In the genomic region with DNA sequence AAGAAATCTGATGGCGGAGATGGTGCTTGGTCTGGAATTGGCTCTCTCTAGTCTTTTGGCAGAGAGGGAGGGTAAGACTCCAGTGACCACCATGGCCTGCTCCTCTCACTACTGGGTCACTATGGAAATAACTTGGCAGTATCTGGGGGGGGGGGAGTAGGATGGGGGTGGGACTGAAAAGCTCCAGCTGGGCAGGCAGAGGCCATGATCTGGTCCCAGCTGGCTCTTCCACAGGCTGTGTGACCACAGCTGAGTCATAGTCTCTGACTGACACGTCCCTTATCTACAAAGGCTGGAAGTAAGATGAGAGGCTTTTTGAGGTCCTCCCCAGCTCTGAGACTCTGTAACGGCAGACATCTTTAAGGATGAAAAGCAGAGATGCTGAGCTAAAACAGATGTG, we compare ENCODE assay signal across 16 mouse cellular contexts. TPM values are rescaled to one million over a fixed set of nuclear protein-coding genes. Genes with fewer than 3 reads are reported as not detected.
DNase-seq lines count a peak whose midpoint lies in the region; ATAC-seq and TF ChIP-seq lines count a peak whose summit lies in the region.
"Had no signal": no experiment of that assay in that cellular context is flagged by ENCODE, and none has a peak within 500 bp of the region (broad histone marks: within the 10 kb centered on the region; RNA-seq: fewer than 3 reads in every experiment).

No protein-coding gene starts in this region.

- 37% methylated on average over 3 of the region's 3 CpGs for WGBS in heart, embryonic 10.5 days

- peak overlapping the region; percentile 87 for H3K4me2 ChIP-seq in myocyte (ENCODE audit: low read depth)
- H3K4me2 ChIP-seq: neural tube, embryonic 13.5 days had no signal

- no peaks in the 10 kb centered on the region for H3K36me3 ChIP-seq in heart, embryonic 10.5 days
- H3K36me3 ChIP-seq in megakaryocyte, embryonic 14.5 days (replicated peaks; ENCODE audit: low read length): no peaks in the 10 kb centered on the region
- H3K36me3 ChIP-seq in myocyte (ENCODE audit: control insufficient read depth, insufficient read depth): no peaks in the 10 kb centered on the region
- H3K36me3 ChIP-seq: neural tube, embryonic 13.5 days had no signal

- no peak for TF ChIP-seq POLR2A in myocyte (IDR thresholded peaks at IDR 0.05; ENCODE audit: insufficient read length, low read depth)

- peaks cover 70% of the 10 kb centered on the region for H3K4me1 ChIP-seq in heart, embryonic 10.5 days
- H3K4me1 ChIP-seq in megakaryocyte, embryonic 14.5 days: peaks cover 58% of the 10 kb centered on the region

- H3K4me3 ChIP-seq in heart, embryonic 10.5 days: no peak overlapping the region
- H3K4me3 ChIP-seq in megakaryocyte, embryonic 14.5 days (replicated peaks): peak overlapping the region; percentile 35
- no peak overlapping the region for H3K4me3 ChIP-seq in myocyte
- H3K4me3 ChIP-seq: erythroblast, embryonic 14.5 days; neural tube, embryonic 13.5 days had no signal

- H3K27me3 ChIP-seq in heart, embryonic 10.5 days (ENCODE audit: insufficient read depth, poor library complexity, severe bottlenecking): peaks cover 30% of the 10 kb centered on the region
- H3K27me3 ChIP-seq in megakaryocyte, embryonic 14.5 days (replicated peaks): peaks cover 80% of the 10 kb centered on the region
- no peaks in the 10 kb centered on the region for H3K27me3 ChIP-seq in myocyte (ENCODE audit: control insufficient read depth, insufficient read depth, insufficient read length)
- H3K27me3 ChIP-seq: neural tube, embryonic 13.5 days had no signal

- H3ac ChIP-seq in myocyte (ENCODE audit: control insufficient read depth, insufficient read length): no peak overlapping the region

- DNase-seq in heart, postnatal 10 days: peak; percentile 46 to 49
- DNase-seq in heart, embryonic 10.5 days (ENCODE audit: low spot score): no peak
- peak; percentile 90 for DNase-seq in Muller cell, postnatal 12 days (ENCODE audit: inconsistent ontology term)
- DNase-seq in layer of hippocampus, adult 18-20 months (ENCODE audit: low spot score in 2 of 2): no peak
- DNase-seq: cerebellum, adult 9-10 months; gastrocnemius, postnatal 14 days; kidney, postnatal 14 days; layer of hippocampus, postnatal 36 days; left cerebral cortex, postnatal 4 days; thymus, postnatal 36 days had no signal

- no peaks in the 10 kb centered on the region for H3K79me2 ChIP-seq in myocyte (ENCODE audit: control insufficient read depth, insufficient read depth)

- intact Hi-C loops in heart, postnatal 10 days (cut with DNase I): no loop called here

- ATAC-seq in megakaryocyte, adult 5-6 weeks (ENCODE audit: poor library complexity, severe bottlenecking): no peak

- H3K9me3 ChIP-seq in heart, embryonic 10.5 days: no peaks in the 10 kb centered on the region
- no peaks in the 10 kb centered on the region for H3K9me3 ChIP-seq in megakaryocyte, embryonic 14.5 days
- H3K9me3 ChIP-seq: neural tube, embryonic 13.5 days had no signal

- no peak overlapping the region for H3K27ac ChIP-seq in heart, embryonic 10.5 days
- H3K27ac ChIP-seq: neural tube, embryonic 13.5 days had no signal

TF ChIP-seq in myocyte, 11 proteins besides CTCF, POLR2A, EP300 and RAD21:
- TF ChIP-seq SRF (IDR thresholded peaks at IDR 0.05; ENCODE audit: control insufficient read depth, insufficient read length, low read depth) (no peak), TCF3 (IDR thresholded peaks at IDR 0.05; ENCODE audit: insufficient read length, low read depth) (peak; percentile 72), MYOG (IDR thresholded peaks at IDR 0.05; ENCODE audit: control insufficient read depth in 1 of 3, insufficient read depth in 1 of 3, insufficient read length in 2 of 3, low read depth in 2 of 3) (peak; percentile 51 to 91 (median 68)), MYOD1 (IDR thresholded peaks at IDR 0.05; ENCODE audit: control insufficient read depth in 1 of 3, insufficient read length in 2 of 3, low read depth in 2 of 3) (peak in 2 of 3 experiments; percentile 77 to 91), TCF12 (IDR thresholded peaks at IDR 0.05; ENCODE audit: insufficient read depth, poor library complexity, severe bottlenecking) (peak; percentile 84), E2F4 (IDR thresholded peaks at IDR 0.05; ENCODE audit: insufficient read depth) (no peak), POLR2AphosphoS2 (IDR thresholded peaks at IDR 0.05; ENCODE audit: insufficient read length, low read depth) (no peak)

RNA-seq across cellular contexts. Expression of gene Lif, which starts 40.4 kb away (rescaled TPM):
- under 1 TPM; 0.55 to 0.62 TPM for total RNA-seq in heart, postnatal 10 days (2021)
- 0.11 and 0.21 TPM in 2 replicates for polyA plus RNA-seq in heart, embryonic 10.5 days (2016; fragmentation: Nextera tagmentation; extraction: Ambion mirVana)
- polyA plus RNA-seq in megakaryocyte, embryonic 14.5 days (2012; ENCODE audit: insufficient read depth, low replicate concordance): 0.07 and 0.43 TPM in 2 replicates
- 0.18 and 0.31 TPM in 2 replicates for total RNA-seq in megakaryocyte, adult 5-6 weeks (2015)
- total RNA-seq in megakaryocyte, adult 5-6 weeks (2017): 1.1 and 6.7 TPM in 2 replicates
- polyA plus RNA-seq in myocyte (2012; fragmentation: generic; extraction: Trizol): 5.2 TPM
- total RNA-seq in layer of hippocampus, adult 18-20 months (2021): 1 to 10 TPM; 1.8 to 2.7 TPM
- polyA plus RNA-seq: erythroblast, embryonic 14.5 days; midbrain, postnatal 0 days; neural tube, embryonic 13.5 days had no signal

Comparison
In these comparisons a context has a peak if more than half of its experiments do, and no peak if none do; other contexts are left out.
1. DNase-seq: peak in heart, postnatal 10 days (2 of 2) and Muller cell, postnatal 12 days (single experiment); none in heart, embryonic 10.5 days (single experiment) and layer of hippocampus, adult 18-20 months (0 of 2).